Mouse (Mus musculus): ENCODE data around the gene Serinc3.

DNA sequence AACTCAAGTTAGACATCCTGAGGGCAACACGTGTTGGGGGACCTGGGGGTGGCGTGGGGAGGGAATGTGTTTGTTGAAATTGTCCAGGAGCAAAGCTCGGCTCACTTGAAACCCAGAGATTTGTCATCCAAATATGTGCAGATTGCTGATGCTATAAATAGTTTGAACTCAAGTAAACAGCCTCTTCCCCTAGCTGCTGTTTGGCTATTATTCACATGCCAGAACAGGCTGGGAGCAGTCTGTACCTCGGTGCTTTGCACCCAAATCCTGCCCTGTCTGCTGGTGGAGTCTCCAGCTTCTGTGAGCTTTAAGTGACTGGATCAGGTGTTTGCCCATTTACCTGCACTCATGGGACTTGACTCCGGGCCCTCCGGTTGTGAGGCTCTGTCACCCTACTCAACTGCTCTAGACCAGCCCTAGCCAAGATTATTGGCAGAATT is 40.9 kb upstream of the Serinc3 start:
- no peak for TF ChIP-seq CTCF (IDR thresholded peaks at IDR 0.05; ENCODE audit: low read depth, low read length)
- no peak for TF ChIP-seq POLR2A (IDR thresholded peaks at IDR 0.05; ENCODE audit: borderline replicate concordance, low read depth, low read length)
